Mouse (Mus musculus): ENCODE measurements around the gene Nkg7.
A peak's percentile ranks its signal among the peaks of the same experiment; 100 is the strongest.

The Nkg7 gene

DNA sequence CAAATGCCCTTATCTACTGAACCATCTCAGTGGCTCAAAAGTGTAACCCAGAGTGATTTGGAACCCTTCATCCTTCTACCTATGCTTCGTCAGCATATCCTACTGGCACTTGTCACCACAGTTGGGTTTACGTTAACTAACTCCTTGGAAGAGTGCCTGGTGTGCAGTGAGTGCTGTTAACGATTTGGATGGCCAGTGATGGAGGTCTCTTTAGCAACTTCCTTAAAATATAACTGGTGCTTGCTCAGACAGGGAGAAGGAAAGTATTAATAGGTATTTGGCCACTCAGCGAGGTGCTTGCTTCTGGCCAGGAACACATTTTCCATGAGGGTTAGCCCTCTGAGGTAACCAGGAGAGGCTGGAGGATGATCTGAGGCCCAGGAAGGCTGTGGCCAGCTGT, 10.9 kb downstream of the Nkg7 start:
- no peak for DNase-seq (ENCODE audit: low spot score)

- DNase-seq (ENCODE audit: low spot score), result no peak
Measured at GRCm38 (mm10) chr7:43448246-43448645, 11.4 kb downstream of the Nkg7 start.

GRCm38 (mm10) chr7:43449811-43450210, 12.9 kb downstream of the Nkg7 start:
- DNase-seq (ENCODE audit: low spot score), result no peak

DNA sequence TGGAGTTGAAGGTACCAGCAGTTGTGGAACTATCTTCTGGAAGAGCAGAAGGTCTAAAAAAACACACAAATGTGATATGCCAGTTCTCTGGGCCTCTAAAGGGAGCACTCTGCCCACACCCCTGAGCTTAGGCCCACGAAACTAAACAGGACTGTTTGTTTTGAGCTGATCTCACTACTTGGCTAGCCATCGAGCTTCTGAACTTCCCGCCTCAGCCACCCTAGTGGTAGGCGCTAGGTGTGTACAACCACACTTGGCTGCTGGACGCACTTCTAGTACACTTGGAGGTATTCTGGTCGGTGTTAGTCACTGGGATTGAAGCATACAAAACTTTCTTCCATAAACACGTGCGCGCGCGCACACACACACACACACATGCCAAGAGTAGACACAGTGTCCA, 14.9 kb downstream of the Nkg7 start:
- DNase-seq (ENCODE audit: low spot score), result no peak

- DNase-seq (ENCODE audit: low spot score), result no peak
Measured at GRCm38 (mm10) chr7:43452609-43453008, 15.7 kb downstream of the Nkg7 start.

- DNase-seq (ENCODE audit: low spot score), result no peak
Measured at GRCm38 (mm10) chr7:43453599-43454355, 16.9 kb downstream of the Nkg7 start.

DNA sequence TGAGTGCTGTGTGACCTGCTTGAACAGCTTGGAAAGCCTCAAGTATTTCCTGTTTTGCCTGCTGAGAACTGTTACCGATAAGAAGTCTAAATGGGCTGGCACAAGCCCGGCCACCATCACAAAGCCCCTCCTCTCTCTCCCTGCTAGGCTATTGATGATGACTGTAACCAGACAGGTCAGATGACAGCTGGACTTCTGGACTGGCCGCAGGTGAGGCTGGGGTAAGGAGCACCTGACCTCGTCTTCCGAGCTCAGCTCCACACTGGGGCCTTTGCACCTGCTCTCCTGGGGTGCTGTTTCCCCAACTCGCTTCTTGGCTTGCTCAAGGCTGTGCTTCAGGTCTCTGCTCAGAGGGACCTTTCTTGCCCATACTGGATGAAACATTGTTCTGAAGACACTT, 17.5 kb downstream of the Nkg7 start:
- no peak for DNase-seq (ENCODE audit: low spot score)

- no peak for DNase-seq (ENCODE audit: low spot score)
Measured at GRCm38 (mm10) chr7:43462851-43463250, 26.0 kb downstream of the Nkg7 start, which contains the start of gene Vsig10l. Gene Vsig10l (plus strand): TSS chr7:43463151.

- DNase-seq (ENCODE audit: low spot score), result no peak
Measured at GRCm38 (mm10) chr7:43463976-43464375, 27.1 kb downstream of the Nkg7 start.

DNA sequence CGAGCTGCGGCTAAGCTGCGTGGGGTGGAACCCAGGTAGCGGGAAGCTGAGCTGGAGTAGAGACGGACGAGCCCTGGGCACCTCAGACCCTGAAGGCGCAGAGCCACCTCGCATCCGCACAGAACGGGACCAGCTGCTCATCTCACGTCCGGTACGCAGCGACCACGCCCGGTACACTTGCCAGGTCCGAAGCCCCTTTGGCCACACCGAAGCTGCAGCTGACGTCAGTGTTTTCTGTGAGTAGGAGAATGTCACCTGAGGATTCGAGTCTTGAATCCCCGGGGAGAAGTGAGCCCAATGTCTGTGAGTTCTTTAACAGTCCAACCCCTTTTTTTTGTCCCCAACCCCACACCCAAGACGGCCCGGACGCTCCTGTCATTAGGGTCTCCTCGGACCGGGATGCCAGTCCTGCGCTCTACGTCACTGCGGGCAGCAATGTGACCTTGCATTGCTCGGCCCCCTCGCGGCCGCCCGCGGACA, 28.0 kb downstream of the Nkg7 start:
- no peak for DNase-seq (ENCODE audit: low spot score)

DNA sequence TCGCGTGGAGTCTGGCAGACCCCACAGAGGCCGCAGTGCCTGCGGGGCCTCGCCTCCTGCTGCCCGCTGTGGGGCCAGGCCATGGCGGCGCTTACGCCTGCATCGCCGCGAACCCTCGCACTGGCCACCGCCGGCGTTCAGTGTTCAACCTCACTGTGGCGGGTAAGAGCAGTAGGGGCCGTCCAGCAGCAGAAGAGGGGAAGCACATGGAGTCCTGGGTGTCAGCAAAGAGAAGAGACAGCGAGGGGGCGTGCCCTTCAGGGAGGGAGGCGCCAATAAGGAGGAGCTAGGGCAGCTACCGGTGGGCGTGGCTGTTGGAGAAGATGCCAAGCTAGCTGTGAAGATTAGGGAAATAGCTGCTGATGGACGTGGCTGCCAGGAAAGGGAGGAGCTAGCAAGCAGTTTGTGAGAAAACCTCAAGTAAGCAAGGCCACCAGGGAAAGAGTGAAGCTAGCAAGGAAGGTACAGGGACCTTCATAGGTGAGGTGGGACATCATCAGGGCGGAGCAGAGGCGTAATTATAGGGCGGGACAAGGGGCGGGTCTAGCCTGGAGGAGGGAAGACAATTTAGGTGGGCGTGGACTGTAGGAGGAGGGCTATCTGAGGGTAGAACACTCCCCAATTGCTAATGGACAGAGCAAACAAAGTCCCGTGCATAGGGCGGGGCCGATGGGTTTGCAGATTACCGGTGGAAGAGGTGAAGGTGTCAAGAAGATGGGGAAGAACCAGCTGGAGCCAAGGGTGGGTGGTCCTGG, 28.6 kb downstream of the Nkg7 start:
- DNase-seq (ENCODE audit: low spot score), result peak; percentile 70

DNA sequence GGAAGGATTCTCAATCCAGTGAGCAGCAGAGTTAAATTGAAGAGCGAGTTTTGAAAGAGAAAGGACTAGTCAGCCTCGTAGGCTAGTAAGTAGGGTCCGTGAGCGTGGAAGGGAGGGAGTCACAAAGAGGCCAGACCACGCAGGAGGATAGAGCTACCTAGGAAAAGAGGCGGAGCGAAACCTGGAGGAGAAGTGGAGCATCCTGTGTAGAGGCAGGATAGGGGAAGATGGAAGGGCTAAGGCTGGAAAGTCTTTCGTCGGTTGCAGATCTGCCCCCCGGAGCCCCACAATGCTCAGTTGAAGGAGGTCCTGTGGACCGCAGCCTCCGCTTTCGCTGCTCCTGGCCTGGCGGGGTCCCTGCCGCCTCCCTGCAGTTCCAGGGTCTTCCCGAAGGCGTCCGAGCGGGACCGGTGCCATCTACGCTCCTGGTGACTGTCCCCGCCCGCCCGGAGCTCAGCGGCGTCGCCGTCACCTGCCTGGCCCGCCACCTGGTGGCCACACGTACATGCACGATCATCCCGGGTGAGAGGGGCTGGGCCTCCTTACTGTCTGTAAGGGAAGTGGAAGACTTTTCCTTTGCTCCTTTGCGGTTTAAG, 29.3 kb downstream of the Nkg7 start:
- no peak for DNase-seq (ENCODE audit: low spot score)

- DNase-seq (ENCODE audit: low spot score), result no peak
Measured at GRCm38 (mm10) chr7:43470373-43470772, 33.5 kb downstream of the Nkg7 start.

- DNase-seq (ENCODE audit: low spot score), result no peak
Measured at GRCm38 (mm10) chr7:43475706-43476105, 38.8 kb downstream of the Nkg7 start.

GRCm38 (mm10) chr7:43476376-43476775, 39.5 kb downstream of the Nkg7 start:
- DNase-seq (ENCODE audit: low spot score), result no peak

DNA sequence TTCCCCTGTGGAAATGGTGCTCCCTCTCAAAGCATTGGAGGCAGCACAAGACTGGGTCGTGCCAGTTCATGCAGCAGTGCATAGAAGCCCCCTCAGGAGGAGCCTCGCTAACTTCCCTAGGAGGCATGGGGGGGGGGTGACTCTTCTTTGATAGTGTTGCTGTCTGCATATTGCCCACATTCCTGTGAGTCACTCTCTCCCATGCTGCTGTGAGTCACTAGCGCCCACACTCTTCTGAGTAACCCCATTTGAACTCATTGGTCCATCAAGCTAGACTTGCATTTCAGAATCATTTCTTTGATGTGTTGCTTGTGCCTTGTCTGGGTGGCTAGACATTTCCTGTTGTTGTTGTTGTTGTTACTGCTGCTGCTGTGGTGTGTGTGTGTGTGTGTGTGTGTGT, 44.3 kb downstream of the Nkg7 start:
- DNase-seq (ENCODE audit: low spot score), result no peak

DNA sequence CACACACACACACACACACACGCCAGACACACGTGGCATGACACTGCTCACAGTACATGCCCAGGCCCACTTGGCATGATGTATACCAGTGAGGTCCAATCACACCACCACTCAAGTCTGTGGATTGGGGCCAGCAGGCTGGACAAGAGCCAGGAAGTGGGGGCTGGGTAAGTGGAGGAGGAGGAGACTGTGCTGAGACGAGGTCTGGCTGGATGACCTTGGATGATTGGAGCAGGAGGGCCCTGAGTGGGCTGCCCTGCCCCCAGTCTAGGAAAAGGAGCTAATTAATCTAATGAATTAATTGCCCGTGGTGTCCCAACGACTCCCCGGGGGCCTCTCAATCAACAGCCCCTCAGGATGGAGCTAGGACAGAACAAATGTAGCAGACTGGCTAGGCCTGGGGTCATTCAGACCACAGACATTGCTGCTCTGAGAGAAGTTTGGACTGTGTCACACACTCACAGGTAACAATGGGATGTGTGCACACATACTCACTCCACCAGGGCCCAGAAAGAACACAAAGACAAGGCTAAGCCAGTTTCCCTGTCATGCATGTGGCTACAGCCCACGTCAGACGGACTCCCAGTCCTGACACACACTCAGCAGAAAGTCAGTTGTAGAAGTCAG, 45.3 kb downstream of the Nkg7 start:
- DNase-seq (ENCODE audit: low spot score), result no peak

- DNase-seq (ENCODE audit: low spot score), result no peak
Measured at GRCm38 (mm10) chr7:43483236-43483635, 46.4 kb downstream of the Nkg7 start.
